Mouse (Mus musculus) brain, embryonic 14.5 days (tissue): Measurements from ENCODE around the gene Tmem8b.

Experiments
- CTCF ChIP-seq: fragments of 200-500 bp; IDR thresholded peaks from 2 replicates; pipeline ENCODE4 v1.5.1; 2012; ENCODE audit warnings: inconsistent platforms, mild to moderate bottlenecking, moderate library complexity, borderline replicate concordance; ENCODE audit not compliant: insufficient read depth, insufficient read length; ENCODE audit errors: extremely low read depth
- POLR2A ChIP-seq: fragments of 200-500 bp; IDR thresholded peaks from 2 replicates; pipeline ENCODE4 v1.6.1; 2012; ENCODE audit warnings: mild to moderate bottlenecking, inconsistent platforms, borderline replicate concordance; ENCODE audit not compliant: poor library complexity, insufficient read depth, insufficient read length, severe bottlenecking; ENCODE audit errors: extremely low read depth

- TF ChIP-seq CTCF (no peak), POLR2A (no peak)
These were observed 9.8 kb downstream of the Tmem8b start for GRCm38 (mm10) chr4:43678541-43678940.
